Mouse (Mus musculus): Measurements from ENCODE around the gene Tmem230.

- no peak for TF ChIP-seq POLR2A (IDR thresholded peaks at IDR 0.05; ENCODE audit: borderline replicate concordance, insufficient read depth, low read length)
- TF ChIP-seq CTCF (IDR thresholded peaks at IDR 0.05; ENCODE audit: borderline replicate concordance, insufficient read depth, low read depth, low read length), result no peak
Measured at GRCm38 (mm10) chr2:132251911-132252310, 4.3 kb upstream of the Tmem230 start.

All from cerebellum, adult 2 months (tissue).